Mouse (Mus musculus): ENCODE measurements around the gene Abcc4. TPM values are rescaled to one million over a fixed set of nuclear protein-coding genes. Genes with fewer than 3 reads are reported as not detected.

The Abcc4 gene
- polyA plus RNA-seq, 1 experiment: 6.8 TPM

DNA sequence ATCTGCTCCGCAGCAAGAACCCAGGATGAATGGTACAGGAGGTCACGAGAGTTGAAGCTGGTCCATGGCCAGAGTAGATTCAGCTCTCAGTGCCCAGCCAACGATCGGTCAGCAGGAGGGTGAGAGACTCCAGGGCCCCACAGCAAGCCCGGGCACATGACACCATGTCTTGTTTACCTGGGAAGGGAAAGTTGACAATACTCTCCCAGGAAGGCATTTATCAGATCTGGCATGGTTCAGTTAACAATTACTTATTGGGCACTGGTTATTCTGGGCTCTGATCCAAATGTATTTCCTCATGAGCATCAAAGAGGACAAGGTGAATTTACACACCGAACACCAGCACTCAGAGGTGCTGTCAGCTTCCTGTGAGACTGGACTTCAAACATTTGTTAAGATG, 38.5 kb downstream of the Abcc4 start:
- no peaks in the 10 kb centered on the region for H3K4me1 ChIP-seq (ENCODE audit: control insufficient read depth, insufficient read depth, low read length)
- H3K4me3 ChIP-seq (ENCODE audit: insufficient read depth, low read length): no peak overlapping the region
- TF ChIP-seq POLR2A (IDR thresholded peaks at IDR 0.05; ENCODE audit: extremely low read depth, insufficient read depth, low read length) (no peak), CTCF (IDR thresholded peaks at IDR 0.05; ENCODE audit: extremely low read depth, insufficient read depth, low read length) (no peak)
- H3K27ac ChIP-seq (ENCODE audit: insufficient read depth, low read length): no peak overlapping the region

DNA sequence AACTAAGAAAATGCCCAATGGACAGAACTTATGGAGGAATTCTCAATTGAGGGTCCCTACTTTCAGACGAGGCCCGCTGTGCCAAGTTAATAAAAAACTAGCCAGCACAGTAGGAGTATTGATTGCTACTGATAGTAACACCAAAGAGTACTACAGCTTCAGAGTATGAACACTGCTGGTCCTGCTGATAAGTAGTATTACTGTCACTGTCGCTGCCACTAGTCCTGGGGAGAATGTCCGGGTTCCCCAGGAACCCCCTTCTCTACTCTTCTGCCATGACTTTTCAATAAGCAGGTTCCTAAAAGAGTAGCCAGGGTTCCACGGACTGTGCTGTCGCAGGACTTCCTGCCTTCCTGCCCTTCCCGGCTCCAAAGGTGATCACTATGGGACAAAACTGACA, 41.4 kb downstream of the Abcc4 start:
- TF ChIP-seq CTCF (IDR thresholded peaks at IDR 0.05; ENCODE audit: extremely low read depth, insufficient read depth, low read length) (no peak), POLR2A (IDR thresholded peaks at IDR 0.05; ENCODE audit: extremely low read depth, insufficient read depth, low read length) (no peak)

GRCm38 (mm10) chr14:118662625-118663276, 43.3 kb downstream of the Abcc4 start:
- Histone ChIP-seq H3K4me1 (ENCODE audit: control insufficient read depth, insufficient read depth, low read length) (no peaks in the 10 kb centered on the region), H3K27ac (ENCODE audit: insufficient read depth, low read length) (no peak overlapping the region), H3K4me3 (ENCODE audit: insufficient read depth, low read length) (no peak overlapping the region)
- TF ChIP-seq POLR2A (IDR thresholded peaks at IDR 0.05; ENCODE audit: extremely low read depth, insufficient read depth, low read length): no peak
- no peak for TF ChIP-seq CTCF (IDR thresholded peaks at IDR 0.05; ENCODE audit: extremely low read depth, insufficient read depth, low read length)

More for the DNA sequence above, 41.4 kb downstream of the Abcc4 start:
- Histone ChIP-seq H3K27ac (ENCODE audit: insufficient read depth, low read length) (no peak overlapping the region), H3K4me3 (ENCODE audit: insufficient read depth, low read length) (no peak overlapping the region), H3K4me1 (ENCODE audit: control insufficient read depth, insufficient read depth, low read length) (no peaks in the 10 kb centered on the region)

- H3K4me3 ChIP-seq (ENCODE audit: insufficient read depth, low read length): no peak overlapping the region
- no peak overlapping the region for H3K27ac ChIP-seq (ENCODE audit: insufficient read depth, low read length)
- TF ChIP-seq CTCF (IDR thresholded peaks at IDR 0.05; ENCODE audit: extremely low read depth, insufficient read depth, low read length) (no peak), POLR2A (IDR thresholded peaks at IDR 0.05; ENCODE audit: extremely low read depth, insufficient read depth, low read length) (no peak)
- no peaks in the 10 kb centered on the region for H3K4me1 ChIP-seq (ENCODE audit: control insufficient read depth, insufficient read depth, low read length)
Measured at GRCm38 (mm10) chr14:118662124-118662523, 43.9 kb downstream of the Abcc4 start.

DNA sequence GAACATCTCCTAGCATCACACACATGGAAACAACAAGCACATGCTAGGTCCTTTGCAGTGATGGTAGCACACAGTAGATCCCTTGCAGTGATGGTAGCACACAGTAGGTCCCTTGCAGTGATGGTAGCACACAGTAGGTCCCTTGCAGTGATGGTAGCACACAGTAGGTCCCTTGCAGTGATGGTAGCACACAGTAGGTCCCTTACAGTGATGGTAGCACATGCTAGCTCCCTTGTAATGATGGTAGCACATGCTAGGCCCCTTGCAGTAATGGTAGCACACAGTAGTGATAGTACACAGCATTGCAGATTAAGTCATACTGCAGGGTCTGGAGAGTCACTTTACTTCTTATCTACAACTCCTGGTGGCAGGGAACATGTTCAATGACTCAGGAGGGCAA, 46.8 kb downstream of the Abcc4 start:
- Histone ChIP-seq H3K4me1 (ENCODE audit: control insufficient read depth, insufficient read depth, low read length) (no peaks in the 10 kb centered on the region), H3K4me3 (ENCODE audit: insufficient read depth, low read length) (no peak overlapping the region), H3K27ac (ENCODE audit: insufficient read depth, low read length) (no peak overlapping the region)
- TF ChIP-seq POLR2A (IDR thresholded peaks at IDR 0.05; ENCODE audit: extremely low read depth, insufficient read depth, low read length) (no peak), CTCF (IDR thresholded peaks at IDR 0.05; ENCODE audit: extremely low read depth, insufficient read depth, low read length) (no peak)

DNA sequence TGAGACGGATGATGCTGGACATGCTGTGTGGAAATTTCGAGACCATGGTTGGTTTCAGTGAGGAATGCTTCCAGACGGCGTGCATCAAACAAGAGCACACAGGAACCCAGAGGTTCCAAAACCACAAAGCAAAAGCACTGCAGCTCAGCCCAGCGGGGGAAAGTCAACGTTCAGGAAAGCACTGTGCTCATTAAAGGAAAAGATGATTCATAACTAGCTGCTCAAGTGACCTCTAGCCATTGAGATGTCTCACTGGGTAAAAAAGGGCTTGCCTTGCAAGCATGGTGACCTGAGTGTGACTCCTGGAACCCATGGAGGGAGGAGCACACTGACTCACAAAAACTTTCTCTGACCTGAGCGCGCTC, 47.7 kb downstream of the Abcc4 start:
- Histone ChIP-seq H3K4me1 (ENCODE audit: control insufficient read depth, insufficient read depth, low read length) (no peaks in the 10 kb centered on the region), H3K27ac (ENCODE audit: insufficient read depth, low read length) (no peak overlapping the region), H3K4me3 (ENCODE audit: insufficient read depth, low read length) (no peak overlapping the region)
- TF ChIP-seq POLR2A (IDR thresholded peaks at IDR 0.05; ENCODE audit: extremely low read depth, insufficient read depth, low read length) (no peak), CTCF (IDR thresholded peaks at IDR 0.05; ENCODE audit: extremely low read depth, insufficient read depth, low read length) (no peak)

DNA sequence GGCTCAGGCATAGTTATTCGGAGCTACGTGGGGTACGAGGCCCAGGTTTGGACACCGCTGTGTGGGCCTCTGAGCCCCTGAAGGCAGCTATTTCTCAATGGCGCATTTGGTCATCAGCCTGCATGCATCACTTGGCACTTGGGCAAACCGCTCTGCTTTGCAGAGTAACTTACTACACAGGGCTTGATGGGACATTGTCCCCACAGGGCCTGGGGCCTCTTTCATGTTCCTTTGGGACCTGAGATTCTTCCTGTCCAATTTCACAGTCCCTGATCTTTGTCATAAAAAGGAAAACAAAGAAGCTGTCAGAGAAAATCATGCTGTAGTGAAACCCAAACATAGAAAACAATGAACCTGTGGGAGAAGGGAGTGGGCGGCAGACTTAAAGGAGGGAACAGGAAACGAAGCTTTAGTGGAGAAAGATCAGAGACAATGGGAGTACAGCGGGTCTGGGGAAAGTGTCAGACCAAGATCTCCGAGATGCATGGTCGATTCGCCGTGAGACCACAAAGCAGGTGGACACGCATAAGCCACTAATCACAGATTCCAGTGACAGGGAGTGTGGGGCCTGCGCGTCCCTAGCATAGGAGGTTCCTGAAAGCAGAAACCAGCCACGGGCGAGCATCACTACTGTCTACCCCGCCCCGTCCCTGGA, 48.2 kb downstream of the Abcc4 start:
- Histone ChIP-seq H3K4me1 (ENCODE audit: control insufficient read depth, insufficient read depth, low read length) (no peaks in the 10 kb centered on the region), H3K27ac (ENCODE audit: insufficient read depth, low read length) (no peak overlapping the region), H3K4me3 (ENCODE audit: insufficient read depth, low read length) (no peak overlapping the region)
- TF ChIP-seq POLR2A (IDR thresholded peaks at IDR 0.05; ENCODE audit: extremely low read depth, insufficient read depth, low read length) (no peak), CTCF (IDR thresholded peaks at IDR 0.05; ENCODE audit: extremely low read depth, insufficient read depth, low read length) (no peak)

DNA sequence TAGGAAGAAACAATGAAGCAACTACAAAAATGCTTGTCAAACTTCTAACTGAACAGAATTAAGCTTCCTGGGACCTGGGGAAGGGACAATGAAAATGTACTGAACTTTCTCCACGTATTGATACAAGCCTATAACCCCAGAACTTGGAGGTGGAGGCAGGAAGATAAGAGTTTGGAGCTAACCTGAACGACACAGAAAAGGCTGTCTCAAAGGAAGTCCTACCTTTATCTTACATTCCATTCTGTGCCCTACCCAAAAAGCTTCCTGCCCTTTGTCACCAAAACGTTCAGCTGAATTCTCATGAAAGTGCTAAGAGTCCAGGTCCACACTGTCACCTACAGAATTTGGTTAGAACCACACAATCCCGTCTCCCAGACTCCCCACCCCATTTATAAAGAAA, 48.8 kb downstream of the Abcc4 start:
- TF ChIP-seq POLR2A (IDR thresholded peaks at IDR 0.05; ENCODE audit: extremely low read depth, insufficient read depth, low read length) (no peak), CTCF (IDR thresholded peaks at IDR 0.05; ENCODE audit: extremely low read depth, insufficient read depth, low read length) (no peak)
- no peaks in the 10 kb centered on the region for H3K4me1 ChIP-seq (ENCODE audit: control insufficient read depth, insufficient read depth, low read length)

GRCm38 (mm10) chr14:118656036-118656435, 50.0 kb downstream of the Abcc4 start:
- Histone ChIP-seq H3K27ac (ENCODE audit: insufficient read depth, low read length) (no peak overlapping the region), H3K4me3 (ENCODE audit: insufficient read depth, low read length) (no peak overlapping the region), H3K4me1 (ENCODE audit: control insufficient read depth, insufficient read depth, low read length) (no peaks in the 10 kb centered on the region)
- TF ChIP-seq POLR2A (IDR thresholded peaks at IDR 0.05; ENCODE audit: extremely low read depth, insufficient read depth, low read length): no peak
- no peak for TF ChIP-seq CTCF (IDR thresholded peaks at IDR 0.05; ENCODE audit: extremely low read depth, insufficient read depth, low read length)

More for the DNA sequence above, 48.8 kb downstream of the Abcc4 start:
- Histone ChIP-seq H3K4me3 (ENCODE audit: insufficient read depth, low read length) (no peak overlapping the region), H3K27ac (ENCODE audit: insufficient read depth, low read length) (no peak overlapping the region)

GRCm38 (mm10) chr14:118654903-118655302, 51.1 kb downstream of the Abcc4 start:
- H3K4me1 ChIP-seq (ENCODE audit: control insufficient read depth, insufficient read depth, low read length): no peaks in the 10 kb centered on the region
- no peak for TF ChIP-seq CTCF (IDR thresholded peaks at IDR 0.05; ENCODE audit: extremely low read depth, insufficient read depth, low read length)
- TF ChIP-seq POLR2A (IDR thresholded peaks at IDR 0.05; ENCODE audit: extremely low read depth, insufficient read depth, low read length): no peak
- H3K27ac ChIP-seq (ENCODE audit: insufficient read depth, low read length): no peak overlapping the region
- no peak overlapping the region for H3K4me3 ChIP-seq (ENCODE audit: insufficient read depth, low read length)
